In genomic region chr6:136792884-136793758, GRCm38 (mm10) we compare ENCODE assay signal across 8 mouse cellular contexts. TPM values are rescaled to one million over a fixed set of nuclear protein-coding genes. Genes with fewer than 3 reads are reported as not detected.
DNase-seq lines count a peak whose midpoint lies in the region; ATAC-seq lines count a peak whose summit lies in the region.

No protein-coding gene starts in this region.

- no peak for ATAC-seq in heart, embryonic 11.5 days (replicated peaks; ENCODE audit: insufficient number of reproducible peaks, low FRiP score, low TSS enrichment)
- ATAC-seq in hindbrain, embryonic 12.5 days (ENCODE audit: low FRiP score): 0 out of 2 replicates have a peak, but pooled peaks have one; percentile 22

- H3K9ac ChIP-seq in heart, embryonic 11.5 days (ENCODE audit: low read depth, low read length): peak overlapping the region; percentile 62; the same call in 1 of the 2 replicates
- H3K9ac ChIP-seq in hindbrain, embryonic 12.5 days: no peak overlapping the region; the same call in 1 of the 2 replicates

- peak overlapping the region; percentile 45 for H3K4me3 ChIP-seq in heart, embryonic 11.5 days (ENCODE audit: low read depth, low read length)
- peak overlapping the region; percentile 32; the same call in 1 of the 2 replicates for H3K4me3 ChIP-seq in hindbrain, embryonic 12.5 days
- peak overlapping the region; percentile 59 for H3K4me3 ChIP-seq in midbrain, embryonic 10.5 days

- no peak overlapping the region for H3K27ac ChIP-seq in heart, embryonic 11.5 days (ENCODE audit: low read depth, low read length)
- H3K27ac ChIP-seq in hindbrain, embryonic 12.5 days: no peak overlapping the region
- no peak overlapping the region for H3K27ac ChIP-seq in midbrain, embryonic 10.5 days (replicated peaks)

- H3K36me3 ChIP-seq in heart, embryonic 11.5 days (ENCODE audit: control insufficient read depth, insufficient read depth, low read length): no peaks in the 10 kb centered on the region
- H3K36me3 ChIP-seq in hindbrain, embryonic 12.5 days: no peaks in the 10 kb centered on the region
- H3K36me3 ChIP-seq in midbrain, embryonic 10.5 days: no peaks in the 10 kb centered on the region

- H3K4me2 ChIP-seq in heart, embryonic 11.5 days: peak overlapping the region; percentile 82
- H3K4me2 ChIP-seq in hindbrain, embryonic 12.5 days (replicated peaks): peak overlapping the region; percentile 70

- no peaks in the 10 kb centered on the region for H3K9me3 ChIP-seq in heart, embryonic 11.5 days (replicated peaks; ENCODE audit: control insufficient read depth, low read length)
- no peaks in the 10 kb centered on the region for H3K9me3 ChIP-seq in hindbrain, embryonic 12.5 days (replicated peaks)
- H3K9me3 ChIP-seq in midbrain, embryonic 10.5 days (replicated peaks): no peaks in the 10 kb centered on the region

- no peaks in the 10 kb centered on the region for H3K27me3 ChIP-seq in heart, embryonic 11.5 days (ENCODE audit: control insufficient read depth, insufficient read depth, low read length)
- H3K27me3 ChIP-seq in hindbrain, embryonic 12.5 days: peaks cover 4% of the 10 kb centered on the region
- peaks cover 12% of the 10 kb centered on the region for H3K27me3 ChIP-seq in midbrain, embryonic 10.5 days (ENCODE audit: low read depth, poor library complexity, severe bottlenecking)

- H3K4me1 ChIP-seq in heart, embryonic 11.5 days (ENCODE audit: control insufficient read depth, insufficient read depth, low read length): no peaks in the 10 kb centered on the region
- H3K4me1 ChIP-seq in hindbrain, embryonic 12.5 days: peaks cover 10% of the 10 kb centered on the region; the same call in 1 of the 2 replicates
- H3K4me1 ChIP-seq in midbrain, embryonic 10.5 days: peaks cover 15% of the 10 kb centered on the region

- WGBS in heart, embryonic 11.5 days (ENCODE audit: insufficient replicate concordance): 19% methylated on average over 16 of the region's 16 CpGs
- 28% methylated on average over 16 of the region's 16 CpGs for WGBS in hindbrain, embryonic 12.5 days
- 33% methylated on average over 16 of the region's 16 CpGs for WGBS in midbrain, embryonic 10.5 days

- no peak for DNase-seq in heart, adult 9 months (ENCODE audit: low spot score in 2 of 2)
- peak; percentile 35 for DNase-seq in T-cell, adult 2 months (ENCODE audit: low spot score)
- no peak for DNase-seq in midbrain, embryonic 10.5 days (ENCODE audit: low spot score)
- DNase-seq in ovary, adult 18-20 months (ENCODE audit: low spot score): no peak
- no peak for DNase-seq in kidney, postnatal 36 days
- DNase-seq in urinary bladder, postnatal 14 days (ENCODE audit: low spot score): no peak

RNA-seq across cellular contexts. Expression of gene Hist4h4, which starts 11.1 kb away (rescaled TPM):
- polyA plus RNA-seq in heart, embryonic 11.5 days (2014; fragmentation: Nextera tagmentation; extraction: Ambion mirVana): 0.17 and 0.51 TPM in 2 replicates
- 0.51 and 0.72 TPM in 2 replicates for polyA plus RNA-seq in hindbrain, embryonic 12.5 days (2016; fragmentation: Nextera tagmentation; extraction: Ambion mirVana)
- polyA plus RNA-seq in midbrain, embryonic 10.5 days (2016; fragmentation: Nextera tagmentation; extraction: Ambion mirVana): 0.52 and 0.53 TPM in 2 replicates

RNA-seq across cellular contexts. Expression of gene Gucy2c, which starts 11.6 kb away (rescaled TPM):
- polyA plus RNA-seq in heart, embryonic 11.5 days (2014; fragmentation: Nextera tagmentation; extraction: Ambion mirVana): 0.11 TPM in 1 of 2 replicates, not detected in the other
- polyA plus RNA-seq in hindbrain, embryonic 12.5 days (2016; fragmentation: Nextera tagmentation; extraction: Ambion mirVana): 0.05 and 0.10 TPM in 2 replicates
- 0.10 TPM in 1 of 2 replicates, not detected in the other for polyA plus RNA-seq in midbrain, embryonic 10.5 days (2016; fragmentation: Nextera tagmentation; extraction: Ambion mirVana)

RNA-seq across cellular contexts. Expression of gene H2afj, which starts 14.9 kb away (rescaled TPM):
- 81.7 and 91.1 TPM in 2 replicates for polyA plus RNA-seq in heart, embryonic 11.5 days (2014; fragmentation: Nextera tagmentation; extraction: Ambion mirVana)
- 115 and 121 TPM in 2 replicates for polyA plus RNA-seq in hindbrain, embryonic 12.5 days (2016; fragmentation: Nextera tagmentation; extraction: Ambion mirVana)
- 97.4 and 102 TPM in 2 replicates for polyA plus RNA-seq in midbrain, embryonic 10.5 days (2016; fragmentation: Nextera tagmentation; extraction: Ambion mirVana)

RNA-seq across cellular contexts. Expression of gene BC049715, which starts 34.3 kb away (rescaled TPM):
- 1.6 and 2.1 TPM in 2 replicates for polyA plus RNA-seq in heart, embryonic 11.5 days (2014; fragmentation: Nextera tagmentation; extraction: Ambion mirVana)
- 1.3 and 2.5 TPM in 2 replicates for polyA plus RNA-seq in hindbrain, embryonic 12.5 days (2016; fragmentation: Nextera tagmentation; extraction: Ambion mirVana)
- 1.4 and 3.5 TPM in 2 replicates for polyA plus RNA-seq in midbrain, embryonic 10.5 days (2016; fragmentation: Nextera tagmentation; extraction: Ambion mirVana)

RNA-seq across cellular contexts. Expression of gene Wbp11, which starts 34.9 kb away (rescaled TPM):
- 93.5 and 107 TPM in 2 replicates for polyA plus RNA-seq in heart, embryonic 11.5 days (2014; fragmentation: Nextera tagmentation; extraction: Ambion mirVana)
- 112 and 123 TPM in 2 replicates for polyA plus RNA-seq in hindbrain, embryonic 12.5 days (2016; fragmentation: Nextera tagmentation; extraction: Ambion mirVana)
- 156 and 160 TPM in 2 replicates for polyA plus RNA-seq in midbrain, embryonic 10.5 days (2016; fragmentation: Nextera tagmentation; extraction: Ambion mirVana)
